Mouse (Mus musculus): ENCODE results near the gene Cdk6.

Cdk6 gene

DNA sequence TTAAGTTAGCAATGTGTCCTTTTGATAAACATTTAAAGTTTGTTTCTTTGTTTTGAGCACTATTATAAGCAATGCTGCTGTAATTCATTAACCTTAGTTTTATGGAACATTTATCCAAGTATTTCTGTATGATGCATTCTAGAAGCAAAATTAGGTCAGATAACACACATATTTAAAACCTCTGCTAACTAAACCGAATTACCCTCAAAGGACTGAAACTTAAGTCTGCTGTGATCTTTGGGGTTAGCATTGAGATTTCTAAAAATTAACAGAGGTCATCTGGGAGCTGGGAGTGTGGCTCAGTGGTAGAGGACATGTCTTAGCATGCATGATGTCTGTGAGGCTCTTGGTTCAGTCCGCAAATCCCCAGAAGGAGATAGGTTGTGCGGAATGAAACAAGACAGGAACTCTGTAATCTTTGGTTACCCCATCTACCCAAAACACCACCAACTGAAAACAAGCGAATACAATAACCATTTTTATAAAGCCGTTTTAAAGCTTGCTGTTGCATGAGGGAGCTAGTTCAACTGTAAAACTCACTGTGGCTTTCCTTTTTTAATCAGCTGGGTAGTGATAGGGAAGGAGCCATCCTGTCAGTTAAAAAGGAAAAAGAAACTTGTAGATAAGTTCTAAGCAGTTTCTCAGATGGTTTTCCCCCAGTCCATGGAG, 141.9 kb downstream of the Cdk6 start:
- DNase-seq (ENCODE audit: low spot score): no peak

DNA sequence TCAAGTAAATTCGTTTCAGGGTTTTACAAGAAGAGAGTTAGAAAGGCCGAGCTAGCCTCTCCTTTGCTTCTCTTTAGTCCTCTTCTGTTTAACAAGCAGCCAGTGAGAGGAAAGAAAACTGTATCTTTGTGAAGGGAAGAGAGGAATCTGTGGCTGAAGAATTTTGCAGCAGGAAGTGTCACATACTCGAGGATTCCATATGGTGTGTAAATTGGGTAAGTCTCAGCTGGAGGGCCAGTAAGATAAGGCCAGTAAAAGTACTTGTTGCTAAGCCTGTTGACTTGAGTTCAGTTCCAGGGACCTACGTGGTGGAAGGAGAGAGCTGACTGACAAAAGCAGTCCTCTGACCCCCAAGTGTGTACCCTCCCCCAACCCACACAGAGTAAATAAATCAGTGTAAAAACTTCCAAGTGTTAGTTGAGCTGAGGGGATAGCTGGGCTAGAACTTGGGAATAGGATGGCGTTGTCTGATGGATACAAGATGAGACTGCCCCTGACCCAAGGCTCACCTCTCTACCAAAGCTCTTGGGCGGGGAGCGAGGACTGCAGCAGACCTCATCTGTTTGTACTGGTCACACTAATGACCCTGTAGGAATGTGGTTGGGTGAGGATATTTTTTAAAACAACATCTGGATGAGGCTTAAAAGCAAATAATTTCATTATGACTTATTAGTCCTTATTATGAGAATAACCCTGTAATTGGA, 145.4 kb downstream of the Cdk6 start:
- no peak for DNase-seq (ENCODE audit: low spot score)

DNA sequence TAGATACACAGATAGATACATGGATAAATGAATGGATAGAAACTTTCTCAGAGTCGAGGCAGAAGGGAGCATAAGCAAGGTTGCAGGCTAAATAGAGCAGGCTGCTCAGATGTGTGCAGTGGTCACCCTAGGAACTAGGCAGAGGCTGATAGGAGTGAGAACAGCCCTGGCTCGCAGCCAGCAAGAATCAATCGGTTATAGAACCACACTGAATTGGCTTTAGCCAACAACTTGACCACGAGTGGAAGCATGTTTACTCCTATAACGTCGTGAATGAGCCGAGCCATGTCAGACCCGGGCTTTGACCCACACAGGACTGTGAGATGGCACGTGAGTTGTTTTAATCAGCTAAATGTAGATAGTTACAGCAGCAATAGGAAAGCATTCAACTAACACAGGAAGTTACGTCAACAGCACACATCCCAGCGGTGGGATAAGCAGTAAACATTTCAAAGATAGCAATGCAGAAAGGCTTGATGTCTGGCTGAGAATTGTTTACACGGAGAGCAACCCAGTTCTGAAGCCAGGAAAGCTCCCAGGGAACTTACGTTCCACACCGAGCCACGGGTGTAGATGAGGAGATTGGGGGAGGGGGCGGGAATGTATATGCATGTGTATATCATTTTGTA, 147.0 kb downstream of the Cdk6 start:
- no peak for DNase-seq (ENCODE audit: low spot score)

DNA sequence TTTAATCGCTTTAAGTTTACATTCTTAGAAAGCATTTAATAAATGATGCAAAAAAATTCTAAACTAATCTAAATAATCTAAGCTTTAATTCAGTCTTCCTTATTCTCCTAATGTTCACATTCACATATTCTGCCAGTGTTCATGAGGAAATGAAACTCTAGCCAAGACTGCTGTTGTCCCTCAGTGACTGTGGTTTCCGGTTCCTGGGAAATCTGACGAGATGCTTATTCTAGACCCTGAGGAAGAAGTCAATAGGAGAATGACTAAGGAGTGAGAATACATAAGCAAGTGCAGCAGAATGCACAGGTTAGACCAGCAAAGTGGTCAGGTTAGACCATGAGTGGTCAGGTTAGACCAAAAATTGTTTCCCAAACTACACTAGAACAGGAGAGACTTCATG, 149.1 kb downstream of the Cdk6 start:
- DNase-seq (ENCODE audit: low spot score): no peak

DNA sequence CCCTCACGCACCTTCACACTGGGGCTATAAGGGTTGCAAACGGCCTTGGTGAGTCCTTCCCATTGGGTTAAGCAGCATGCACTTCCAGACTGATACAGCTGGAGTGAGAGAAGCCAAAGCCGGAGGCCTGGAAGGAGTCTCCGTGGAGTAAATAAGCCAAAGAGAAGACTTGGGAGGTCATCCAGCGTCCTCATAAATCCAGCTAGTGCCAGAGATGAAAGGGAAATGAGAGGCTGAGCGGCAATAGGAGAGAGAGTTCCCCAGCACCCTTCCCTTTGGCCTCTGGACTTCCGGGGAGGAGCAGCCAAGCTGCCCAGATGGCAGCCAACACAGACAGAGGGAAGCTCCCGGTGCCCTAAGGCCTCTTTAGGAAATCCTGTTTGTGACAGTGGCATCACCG, 149.8 kb downstream of the Cdk6 start:
- no peak for DNase-seq (ENCODE audit: low spot score)

DNA sequence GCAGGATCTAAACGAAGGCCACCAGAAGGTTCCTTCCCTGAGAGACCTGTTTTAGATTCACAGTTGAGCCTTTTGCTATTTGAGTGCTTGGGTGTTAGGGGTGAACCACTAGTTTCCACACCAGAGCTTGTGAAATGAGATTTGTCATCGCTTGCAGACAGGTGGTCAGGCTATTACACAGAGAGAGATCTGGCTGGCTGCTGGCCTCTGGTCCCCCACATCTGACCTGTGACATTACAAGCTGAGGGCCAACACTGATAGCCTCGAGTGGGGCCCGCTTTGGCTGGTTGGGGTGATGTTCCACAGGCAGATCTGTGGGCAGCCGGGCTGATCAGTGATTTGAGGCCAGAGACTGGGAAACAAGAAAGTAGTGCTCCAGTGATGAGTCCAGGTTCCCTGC, 150.6 kb downstream of the Cdk6 start:
- no peak for DNase-seq (ENCODE audit: low spot score)

DNA sequence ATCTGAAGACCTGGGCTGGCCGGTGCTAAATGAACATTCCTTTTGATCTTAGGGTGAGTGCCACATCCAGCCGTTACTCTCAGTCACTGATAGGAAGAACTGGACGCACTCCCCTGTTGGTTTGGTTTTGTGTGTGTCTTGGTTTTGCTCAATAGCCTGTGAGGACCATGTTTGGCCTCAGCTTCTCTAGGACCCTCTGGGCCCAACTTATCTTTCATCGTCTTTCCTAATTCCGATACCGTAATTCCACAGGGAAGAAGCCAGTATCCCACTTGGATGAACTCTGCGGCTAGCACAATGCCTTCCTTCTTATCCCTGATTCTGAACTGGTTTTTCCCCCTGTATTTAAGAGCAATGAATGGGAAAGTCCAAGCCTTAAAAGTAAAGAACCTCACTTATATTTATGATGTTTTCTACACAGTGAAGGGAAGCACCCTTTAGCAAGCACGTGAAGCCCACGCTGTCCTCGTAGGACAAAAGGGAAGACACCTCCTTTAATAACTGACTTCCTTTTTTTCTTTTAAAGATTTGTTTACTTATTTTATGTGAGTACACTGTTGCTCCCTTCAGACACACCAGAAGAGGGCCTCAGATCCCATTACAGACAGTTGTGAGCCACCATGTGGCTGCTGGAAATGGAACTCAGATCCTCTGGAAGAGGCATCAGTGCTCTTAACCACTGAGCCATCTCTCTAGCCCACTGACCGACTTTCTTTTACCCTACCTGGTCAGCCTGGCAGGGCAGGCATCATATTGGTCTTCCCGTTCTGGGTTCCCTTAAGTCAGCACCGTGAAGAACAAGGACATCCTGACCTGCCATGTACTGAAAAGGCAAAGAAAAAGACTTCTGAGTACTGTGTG, 151.7 kb downstream of the Cdk6 start:
- DNase-seq (ENCODE audit: low spot score): no peak

DNA sequence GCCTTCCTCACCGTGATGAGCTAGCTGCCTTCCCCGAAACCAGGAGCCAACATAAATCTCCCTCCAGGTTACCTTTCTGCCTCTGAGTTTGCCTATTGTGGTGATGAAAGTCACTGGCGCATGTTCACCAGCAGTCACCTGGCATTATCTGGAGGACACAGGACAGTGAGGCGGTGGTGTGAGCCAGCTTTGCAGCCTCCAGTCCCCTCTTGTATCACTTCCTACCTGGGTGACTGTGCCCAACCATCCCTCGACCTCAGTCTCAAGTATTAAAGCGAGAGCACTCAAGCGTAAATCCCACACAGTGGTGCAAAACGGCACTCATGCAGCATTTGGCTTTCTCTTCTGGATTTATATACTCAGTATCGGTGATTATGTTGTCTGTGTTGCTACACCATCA, 152.7 kb downstream of the Cdk6 start:
- DNase-seq (ENCODE audit: low spot score): no peak

DNA sequence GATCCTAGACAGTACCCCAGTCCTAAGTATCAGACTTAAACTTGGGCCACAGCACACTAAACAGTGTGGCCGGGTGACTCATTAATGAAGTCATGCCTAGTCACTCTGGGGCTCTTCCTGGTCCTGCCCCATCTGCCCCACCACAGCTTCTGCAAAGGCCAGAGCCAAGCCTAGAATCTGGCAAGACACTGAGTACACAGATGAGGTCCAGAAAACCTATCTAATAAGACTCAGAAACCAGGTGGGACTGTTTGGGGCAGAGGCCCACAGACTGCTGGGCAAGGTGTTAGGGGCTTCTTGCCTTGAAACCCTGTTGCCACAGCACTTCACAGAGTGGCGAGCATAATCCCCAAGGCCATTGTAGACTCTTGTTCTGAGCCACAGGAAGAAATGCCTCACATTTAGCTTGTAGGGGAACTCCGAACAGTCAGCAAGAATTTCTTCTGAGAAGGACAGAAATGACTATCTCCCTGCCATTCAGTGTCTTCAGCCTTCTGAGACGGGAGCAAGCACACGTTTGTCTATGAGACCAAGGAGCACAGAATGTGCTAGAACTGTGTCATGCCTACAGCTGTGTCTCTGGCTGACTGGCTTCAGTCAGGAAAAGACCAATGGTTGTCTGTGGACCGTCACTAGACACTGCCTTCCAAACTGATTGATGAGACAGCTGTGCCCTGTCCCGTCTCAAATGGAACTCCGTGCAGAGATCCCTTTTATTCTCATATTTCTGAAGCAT, 153.3 kb downstream of the Cdk6 start:
- DNase-seq (ENCODE audit: low spot score): no peak

DNA sequence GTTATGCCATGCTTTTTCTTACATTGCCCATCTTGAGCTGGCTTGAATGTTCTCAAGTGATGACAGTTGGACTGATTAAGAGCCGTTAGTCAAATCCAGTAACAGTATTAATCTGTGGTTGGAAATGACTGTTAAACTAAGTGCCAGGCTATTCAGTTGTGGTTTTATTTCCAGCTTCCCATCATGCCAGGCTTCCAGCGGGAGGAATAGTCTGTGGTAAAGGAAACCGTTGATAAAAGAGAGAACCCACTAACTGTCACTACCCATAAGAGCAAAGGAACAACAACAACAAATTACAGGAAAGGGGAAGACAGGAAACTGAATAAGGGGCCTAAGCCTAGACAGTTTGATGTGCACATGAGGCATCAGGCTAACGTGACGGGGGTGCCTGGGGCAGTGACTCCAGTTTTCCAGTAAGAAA, 156.2 kb downstream of the Cdk6 start:
- DNase-seq (ENCODE audit: low spot score): no peak

DNA sequence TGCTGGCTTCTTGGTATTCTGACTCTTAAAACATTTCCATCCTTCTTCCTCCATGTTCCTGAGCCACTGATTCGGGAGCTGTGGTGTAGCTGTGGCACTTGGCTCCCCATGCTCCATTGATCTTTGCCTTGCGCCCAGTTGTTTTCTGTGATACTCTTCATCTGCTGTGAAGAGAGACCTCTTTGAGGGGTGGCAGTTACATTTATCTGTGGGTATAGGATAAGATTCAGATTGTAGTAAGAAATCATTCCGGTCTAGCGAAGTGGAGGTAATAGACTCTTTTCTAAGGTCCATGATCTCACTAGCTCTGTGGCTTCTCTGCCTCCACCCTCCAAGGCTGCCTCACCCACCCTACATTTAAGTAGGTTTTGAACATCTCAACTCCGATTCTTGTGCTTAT, 159.0 kb downstream of the Cdk6 start:
- no peak for DNase-seq (ENCODE audit: low spot score)

DNA sequence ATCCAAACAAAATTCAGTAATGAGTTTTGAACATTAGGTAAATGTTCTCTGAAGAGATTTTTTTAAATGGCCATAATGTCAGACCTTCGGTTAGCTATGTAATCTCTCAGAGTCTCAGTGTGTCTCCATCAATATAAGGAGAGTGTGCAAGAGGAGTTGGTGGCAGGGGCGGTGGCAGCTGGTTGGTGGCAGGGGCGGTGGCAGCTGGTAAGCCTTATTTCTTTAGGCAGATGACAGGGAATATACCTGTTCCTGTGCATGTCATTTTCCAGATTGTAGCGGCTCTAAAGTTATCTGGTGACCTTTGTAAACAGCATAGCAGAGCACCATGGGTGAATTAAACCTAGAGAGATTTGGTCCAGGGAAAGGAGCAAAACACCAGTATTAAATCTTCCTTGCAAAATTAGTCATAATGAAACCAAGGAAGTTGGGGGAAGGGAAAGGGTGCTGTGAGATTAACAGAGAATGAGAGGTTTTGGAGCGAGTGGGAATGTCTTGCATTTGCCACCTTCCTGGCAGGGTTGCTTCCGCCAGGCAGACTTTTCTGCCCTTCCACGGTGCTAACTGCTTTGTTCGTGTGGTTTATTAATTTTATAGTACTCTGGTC, 159.8 kb downstream of the Cdk6 start:
- DNase-seq (ENCODE audit: low spot score): no peak

DNA sequence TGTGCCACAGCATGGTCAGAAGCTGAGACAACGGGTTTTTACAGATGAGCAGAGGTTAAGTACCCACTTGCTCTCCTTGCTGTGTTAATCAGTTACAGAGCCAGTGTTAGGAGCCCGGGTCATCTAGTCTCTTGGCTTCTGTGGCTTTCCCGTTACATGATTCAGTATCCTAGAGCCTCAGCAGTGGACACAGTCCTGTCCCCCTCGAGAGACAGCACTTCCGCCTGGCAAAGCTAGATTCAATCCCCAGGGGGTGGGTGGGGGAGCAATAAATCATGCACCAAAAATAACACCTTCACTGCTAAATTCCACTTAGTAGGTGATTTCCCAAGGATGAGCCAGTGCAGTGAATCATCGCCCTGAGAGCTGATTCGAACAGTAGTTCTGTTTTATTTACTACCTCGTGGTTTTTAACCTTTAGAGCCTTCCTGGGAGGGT, 160.3 kb downstream of the Cdk6 start:
- DNase-seq (ENCODE audit: low spot score): no peak

DNA sequence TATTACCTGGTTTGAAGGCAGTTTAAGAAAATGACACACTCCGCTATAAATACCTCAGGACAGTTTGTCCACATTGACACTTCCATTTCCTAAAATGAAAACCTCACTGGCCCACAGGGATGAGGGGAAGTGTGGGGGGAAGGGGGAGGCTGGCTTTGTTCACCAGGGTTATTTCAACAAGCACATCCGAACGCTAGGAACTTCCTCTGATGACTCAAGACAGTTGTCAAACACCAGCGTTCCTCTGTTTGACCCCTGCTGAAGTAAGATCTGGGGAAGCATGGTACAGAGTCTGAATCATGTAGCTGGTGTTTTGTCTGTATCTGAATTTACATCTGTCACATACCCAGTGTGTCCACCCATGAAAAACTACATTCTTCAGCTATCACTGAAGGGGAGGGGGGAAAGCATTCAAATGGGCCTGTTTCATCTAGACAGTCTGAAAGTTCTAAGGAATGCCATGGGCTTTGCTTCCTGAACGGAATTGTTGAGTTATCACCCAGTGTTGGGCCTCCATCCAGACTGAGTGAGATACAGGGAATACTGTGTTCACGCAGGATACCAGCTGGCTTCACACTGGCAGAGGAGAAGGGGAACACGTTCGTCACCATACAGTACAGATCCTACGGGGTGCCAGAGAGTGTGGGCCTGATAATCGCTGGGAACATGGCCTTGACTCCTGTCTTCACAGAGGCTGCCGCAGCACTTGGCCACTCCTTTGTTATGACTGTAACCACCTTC, 161.5 kb downstream of the Cdk6 start:
- no peak for DNase-seq (ENCODE audit: low spot score)

DNA sequence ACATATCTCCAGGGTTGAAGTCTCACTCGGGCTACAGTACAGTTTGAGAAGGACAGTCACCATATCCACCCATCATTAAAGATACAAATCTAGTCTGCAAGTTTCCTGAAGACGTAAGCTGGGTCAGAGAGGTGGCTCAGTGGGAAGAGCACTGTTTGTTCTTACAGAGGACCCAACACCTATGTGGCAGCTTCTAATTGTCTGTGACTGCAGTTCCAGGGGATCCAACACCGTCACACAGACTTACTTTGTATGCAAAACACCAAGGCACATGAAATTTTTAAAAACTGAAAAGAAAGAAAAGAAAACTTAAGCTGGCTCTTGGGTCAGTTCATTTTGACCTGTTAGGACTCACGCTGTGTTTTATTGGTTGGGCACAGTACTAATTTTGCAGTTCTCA, 162.1 kb downstream of the Cdk6 start:
- DNase-seq (ENCODE audit: low spot score): no peak

DNA sequence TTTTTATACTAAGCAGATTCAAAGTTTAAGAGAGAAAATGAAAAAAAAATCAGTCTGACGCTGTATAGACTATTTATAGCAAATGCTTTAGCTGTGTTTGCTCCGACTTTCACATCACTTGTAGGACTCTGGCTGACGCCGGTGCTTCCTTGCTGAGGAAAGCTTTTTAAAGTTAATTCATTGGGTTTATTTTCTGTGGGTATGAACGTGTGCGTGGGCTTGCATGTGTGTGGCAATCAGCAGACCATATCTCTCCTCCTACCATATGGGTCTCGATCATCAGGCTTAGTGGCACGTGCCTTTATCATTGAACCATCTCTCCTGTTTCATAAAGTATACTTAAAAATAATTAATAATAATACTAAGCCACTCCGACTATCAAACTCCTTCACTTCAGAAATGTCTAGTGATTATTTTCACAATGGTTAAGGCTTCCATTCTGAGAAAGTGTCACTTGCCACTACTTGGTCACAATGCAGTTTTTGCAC, 162.6 kb downstream of the Cdk6 start:
- no peak for DNase-seq (ENCODE audit: low spot score)

DNA sequence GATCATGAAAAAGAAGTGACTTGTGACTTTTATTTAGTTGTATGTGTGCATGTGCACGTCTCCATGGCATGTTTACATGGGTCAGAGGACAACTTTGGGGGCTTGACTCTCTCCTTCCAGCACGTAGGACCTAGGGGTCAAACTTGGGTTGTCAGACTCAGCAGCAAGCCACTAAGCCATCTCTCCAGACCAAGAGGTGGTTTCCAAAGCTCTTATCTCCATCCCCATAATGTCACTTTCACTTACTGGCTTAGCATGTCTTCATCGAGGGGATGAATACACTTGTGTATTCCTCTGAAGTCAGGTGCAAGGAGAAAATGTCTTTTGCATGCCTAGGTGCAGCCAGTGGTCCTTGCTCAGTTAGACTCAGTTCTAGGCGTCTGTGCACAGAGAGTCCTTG, 163.2 kb downstream of the Cdk6 start:
- DNase-seq (ENCODE audit: low spot score): no peak

DNA sequence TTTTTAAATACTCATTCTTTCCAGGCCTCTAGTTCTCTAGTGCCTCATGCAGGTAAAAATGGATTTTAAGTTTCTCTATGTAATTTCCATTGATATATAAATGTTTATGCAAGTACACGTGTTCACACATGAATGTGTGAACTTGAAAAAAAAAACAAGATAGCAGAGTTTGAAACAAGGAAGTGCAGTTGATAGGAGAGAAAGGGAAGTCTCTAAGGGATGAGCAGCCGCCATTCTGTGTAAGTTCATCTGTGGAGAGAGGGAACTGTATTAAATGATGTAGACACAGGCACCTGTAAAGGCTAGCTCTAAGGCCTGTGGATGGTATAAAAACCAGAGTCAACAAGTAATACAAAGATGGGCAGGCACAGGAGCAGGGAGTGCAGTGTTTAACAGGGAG, 164.3 kb downstream of the Cdk6 start:
- DNase-seq (ENCODE audit: low spot score): no peak

DNA sequence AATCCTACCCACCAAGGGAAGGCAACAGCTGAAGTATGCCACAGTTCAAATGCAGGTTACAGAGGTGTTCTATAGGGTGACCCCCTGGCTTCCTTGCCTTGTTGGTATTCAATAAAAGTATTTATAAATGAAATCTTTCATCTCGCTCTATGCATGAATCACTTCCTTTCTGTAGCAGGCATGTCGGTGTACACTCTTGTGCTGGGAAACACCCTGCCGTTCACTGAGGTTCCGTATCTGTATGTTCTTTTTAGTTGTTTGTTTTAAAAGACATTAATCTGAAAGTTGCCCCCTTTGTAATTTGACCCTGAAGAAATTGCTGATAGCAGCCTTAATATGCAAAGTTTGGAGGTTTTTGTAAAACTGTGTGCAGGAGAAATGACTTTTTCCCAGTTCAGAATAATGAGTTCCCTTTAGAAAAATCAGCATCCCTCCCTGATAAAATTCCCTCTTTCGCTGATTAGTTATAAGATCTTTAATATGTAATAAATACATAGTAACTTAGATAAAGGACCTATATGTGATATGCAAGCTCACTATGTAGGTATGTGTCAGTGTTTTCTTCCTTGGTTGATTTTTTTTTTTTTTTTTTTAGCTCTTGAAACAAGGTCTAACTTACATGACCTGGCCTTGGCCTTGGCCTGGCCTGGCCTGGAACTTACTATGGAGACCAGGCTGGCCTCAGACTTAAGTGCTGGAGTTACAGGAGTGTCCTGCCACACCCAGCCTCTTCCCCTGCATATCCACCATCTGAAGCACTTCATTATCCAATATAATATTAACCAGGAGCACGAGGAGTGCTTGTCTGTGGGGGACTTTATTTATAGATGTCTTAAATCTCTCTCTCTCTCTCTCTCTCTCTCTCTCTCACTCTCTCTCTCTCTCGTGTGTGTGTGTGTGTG, 167.4 kb downstream of the Cdk6 start:
- DNase-seq (ENCODE audit: low spot score): no peak

Data from left cerebral cortex, adult 11 months (tissue).